Mouse (Mus musculus) stomach, embryonic 15.5 days (tissue): ENCODE results near the gene Strn. TPM values are rescaled to one million over a fixed set of nuclear protein-coding genes. Genes with fewer than 3 reads are reported as not detected.
"Not testable (repeated sequence)": the region's sequence is repeated elsewhere in the genome, so short reads cannot be mapped to it uniquely, and the experiment has no call there.

ENCODE experiments used
- ATAC-seq: fragments of 200-750 bp; cut with Nextera tagmentation; 2 replicates; pipeline ENCODE4 v1.8.0; 2017; ENCODE audit warnings: low read depth, moderate number of reproducible peaks, moderate TSS enrichment; ENCODE audit not compliant: insufficient read depth, low FRiP score
- H3K27ac ChIP-seq: fragments of 300-500 bp; sonication (generic); 2 replicates; pipeline ENCODE4 v1.5.1; 2015; ENCODE audit warnings: mild to moderate bottlenecking, inconsistent platforms
- H3K27me3 ChIP-seq: fragments of 300-500 bp; sonication (generic); replicated peaks from 2 replicates; pipeline ENCODE4 v1.6.1; 2015; ENCODE audit warnings: inconsistent platforms
- H3K36me3 ChIP-seq: fragments of 300-500 bp; sonication (generic); 2 replicates; pipeline ENCODE4 v1.6.1; 2015; ENCODE audit warnings: inconsistent platforms
- H3K4me1 ChIP-seq: fragments of 300-500 bp; sonication (generic); 2 replicates; pipeline ENCODE4 v1.6.1; 2015; ENCODE audit warnings: inconsistent platforms
- H3K4me2 ChIP-seq: fragments of 300-500 bp; sonication (generic); 2 replicates; pipeline ENCODE4 v1.6.1; 2015; ENCODE audit warnings: mild to moderate bottlenecking, inconsistent platforms
- H3K4me3 ChIP-seq: fragments of 300-500 bp; sonication (generic); replicated peaks from 2 replicates; pipeline ENCODE4 v1.5.1; 2015; ENCODE audit warnings: inconsistent platforms
- H3K9ac ChIP-seq: fragments of 300-500 bp; sonication (generic); 2 replicates; pipeline ENCODE4 v1.6.1; 2015; ENCODE audit warnings: inconsistent platforms
- H3K9me3 ChIP-seq: fragments of 300-500 bp; sonication (generic); 2 replicates; pipeline ENCODE4 v1.6.1; 2016; ENCODE audit warnings: inconsistent platforms
- WGBS: fragments of 180-500 bp; shearing (Covaris S2); methylation state at CpG from one replicate; pipeline ENCODE4 v1.1.7; 2015; 5-methylcytosine and 5-hydroxymethylcytosine counted together
- polyA plus RNA-seq: library from polyadenylated mRNA; unstranded; fragments of >200 nt; fragmentation: Nextera tagmentation; extraction: Ambion mirVana; gene quantifications from 2 replicates; pipeline ENCODE4 v1.2.1, GENCODE M21; 2015

The Strn gene
- polyA plus RNA-seq, 1 experiment from 2014 or later, result 4.9 TPM

GRCm38 (mm10) chr17:78702988-78703387, 34.0 kb downstream of the Strn start:
- no peaks in the 10 kb centered on the region for H3K9me3 ChIP-seq
- H3K27me3 ChIP-seq, result no peaks in the 10 kb centered on the region
- no peak overlapping the region for H3K9ac ChIP-seq
- no peaks in the 10 kb centered on the region for H3K4me1 ChIP-seq
- peaks cover 3% of the 10 kb centered on the region; the same call in 1 of the 2 replicates for H3K36me3 ChIP-seq
- 86% methylated on average over 7 of the region's 7 CpGs for WGBS
- H3K4me2 ChIP-seq, result no peak overlapping the region
- ATAC-seq, result no peak
- H3K4me3 ChIP-seq, result no peak overlapping the region
- H3K27ac ChIP-seq, result no peak overlapping the region

GRCm38 (mm10) chr17:78698965-78699364, 38.0 kb downstream of the Strn start:
- 0 out of 2 replicates have a peak, but pooled peaks have one; percentile 35 for ATAC-seq
- no peaks in the 10 kb centered on the region for H3K4me1 ChIP-seq
- WGBS, result 78% methylated on average over 1 of the region's 1 CpGs

GRCm38 (mm10) chr17:78697462-78697861, 39.5 kb downstream of the Strn start:
- no peak for ATAC-seq
- WGBS, result 91% methylated on average over 4 of the region's 4 CpGs

More at GRCm38 (mm10) chr17:78698965-78699364, 38.0 kb downstream of the Strn start:
- H3K9me3 ChIP-seq, result no peaks in the 10 kb centered on the region
- H3K9ac ChIP-seq, result no peak overlapping the region
- H3K27me3 ChIP-seq, result no peaks in the 10 kb centered on the region
- H3K4me3 ChIP-seq, result no peak overlapping the region
- no peak overlapping the region for H3K27ac ChIP-seq
- peaks cover 3% of the 10 kb centered on the region; the same call in 1 of the 2 replicates for H3K36me3 ChIP-seq
- H3K4me2 ChIP-seq, result no peak overlapping the region

GRCm38 (mm10) chr17:78696922-78697321, 40.1 kb downstream of the Strn start:
- H3K36me3 ChIP-seq, result peaks cover 3% of the 10 kb centered on the region; the same call in 1 of the 2 replicates
- no peak overlapping the region for H3K27ac ChIP-seq
- H3K27me3 ChIP-seq, result no peaks in the 10 kb centered on the region
- no peak overlapping the region for H3K4me2 ChIP-seq
- 77% methylated on average over 5 of the region's 5 CpGs for WGBS
- no peak overlapping the region for H3K4me3 ChIP-seq
- ATAC-seq, result no peak
- H3K4me1 ChIP-seq, result no peaks in the 10 kb centered on the region
- H3K9ac ChIP-seq, result no peak overlapping the region
- H3K9me3 ChIP-seq, result no peaks in the 10 kb centered on the region

More at GRCm38 (mm10) chr17:78697462-78697861, 39.5 kb downstream of the Strn start:
- no peaks in the 10 kb centered on the region for H3K27me3 ChIP-seq
- no peak overlapping the region for H3K27ac ChIP-seq
- no peak overlapping the region for H3K9ac ChIP-seq
- H3K4me2 ChIP-seq, result no peak overlapping the region
- H3K4me3 ChIP-seq, result no peak overlapping the region
- no peaks in the 10 kb centered on the region for H3K4me1 ChIP-seq
- H3K9me3 ChIP-seq, result no peaks in the 10 kb centered on the region
- H3K36me3 ChIP-seq, result peaks cover 3% of the 10 kb centered on the region; the same call in 1 of the 2 replicates

- peaks cover 19% of the 10 kb centered on the region for H3K36me3 ChIP-seq
- not testable (repeated sequence) for H3K9ac ChIP-seq, H3K9me3 ChIP-seq, H3K27ac ChIP-seq, H3K4me1 ChIP-seq, H3K4me2 ChIP-seq, H3K4me3 ChIP-seq, H3K27me3 ChIP-seq, ATAC-seq
- 89% methylated on average over 3 of the region's 3 CpGs for WGBS
Observed at GRCm38 (mm10) chr17:78689231-78689630, 47.8 kb downstream of the Strn start.

- no peaks in the 10 kb centered on the region for H3K9me3 ChIP-seq
- H3K27ac ChIP-seq, result no peak overlapping the region
- no peaks in the 10 kb centered on the region for H3K4me1 ChIP-seq
- H3K36me3 ChIP-seq, result peaks cover 19% of the 10 kb centered on the region
- H3K4me3 ChIP-seq, result no peak overlapping the region
- ATAC-seq, result no peak
- WGBS, result 79% methylated on average over 5 of the region's 5 CpGs
- no peaks in the 10 kb centered on the region for H3K27me3 ChIP-seq
- H3K9ac ChIP-seq, result no peak overlapping the region
- no peak overlapping the region for H3K4me2 ChIP-seq
Observed at GRCm38 (mm10) chr17:78687971-78688370, 49.0 kb downstream of the Strn start.

GRCm38 (mm10) chr17:78685004-78685403, 52.0 kb downstream of the Strn start:
- Histone ChIP-seq H3K9me3 (no peaks in the 10 kb centered on the region), H3K4me3 (no peak overlapping the region), H3K4me1 (no peaks in the 10 kb centered on the region), H3K27ac (no peak overlapping the region), H3K36me3 (peaks cover 3% of the 10 kb centered on the region; the same call in 1 of the 2 replicates), H3K27me3 (no peaks in the 10 kb centered on the region), H3K4me2 (no peak overlapping the region), H3K9ac (no peak overlapping the region)
- WGBS, result 37% methylated on average over 5 of the region's 5 CpGs
- no peak for ATAC-seq

GRCm38 (mm10) chr17:78682351-78682750, 54.6 kb downstream of the Strn start:
- Histone ChIP-seq H3K27me3 (no peaks in the 10 kb centered on the region), H3K4me2 (no peak overlapping the region), H3K4me1 (no peaks in the 10 kb centered on the region), H3K27ac (no peak overlapping the region), H3K9me3 (no peaks in the 10 kb centered on the region), H3K9ac (no peak overlapping the region), H3K4me3 (no peak overlapping the region), H3K36me3 (no peaks in the 10 kb centered on the region)
- no peak for ATAC-seq
- WGBS, result 70% methylated on average over 6 of the region's 6 CpGs

GRCm38 (mm10) chr17:78679503-78679902, 57.5 kb downstream of the Strn start:
- no peaks in the 10 kb centered on the region for H3K4me1 ChIP-seq
- 0 out of 2 replicates have a peak, but pooled peaks cover 7% of the 10 kb centered on the region for H3K36me3 ChIP-seq
- H3K9me3 ChIP-seq, result no peaks in the 10 kb centered on the region
- no peak overlapping the region for H3K4me2 ChIP-seq
- H3K4me3 ChIP-seq, result no peak overlapping the region
- WGBS, result 80% methylated on average over 11 of the region's 11 CpGs
- no peak for ATAC-seq
- no peak overlapping the region for H3K9ac ChIP-seq
- H3K27me3 ChIP-seq, result no peaks in the 10 kb centered on the region
- no peak overlapping the region for H3K27ac ChIP-seq

- ATAC-seq, result no peak
- 0 out of 2 replicates have a peak, but pooled peaks cover 7% of the 10 kb centered on the region for H3K36me3 ChIP-seq
- 86% methylated on average over 11 of the region's 11 CpGs for whole genome bisulfite sequencing
Observed at GRCm38 (mm10) chr17:78676813-78677212, 60.2 kb downstream of the Strn start.

GRCm38 (mm10) chr17:78664962-78665545, 71.9 kb downstream of the Strn start:
- Histone ChIP-seq H3K27me3 (no peaks in the 10 kb centered on the region), H3K9ac (no peak overlapping the region), H3K27ac (no peak overlapping the region), H3K9me3 (no peaks in the 10 kb centered on the region), H3K4me3 (no peak overlapping the region), H3K4me1 (no peaks in the 10 kb centered on the region), H3K4me2 (no peak overlapping the region), H3K36me3 (peaks cover 5% of the 10 kb centered on the region)
- 79% methylated on average over 9 of the region's 9 CpGs for WGBS
- no peak for ATAC-seq

More at GRCm38 (mm10) chr17:78676813-78677212, 60.2 kb downstream of the Strn start:
- H3K4me2 ChIP-seq, result no peak overlapping the region
- no peaks in the 10 kb centered on the region for H3K4me1 ChIP-seq
- H3K27ac ChIP-seq, result no peak overlapping the region
- H3K9me3 ChIP-seq, result no peaks in the 10 kb centered on the region
- H3K9ac ChIP-seq, result no peak overlapping the region
- H3K27me3 ChIP-seq, result no peaks in the 10 kb centered on the region
- H3K4me3 ChIP-seq, result no peak overlapping the region

GRCm38 (mm10) chr17:78654841-78655240, 82.2 kb downstream of the Strn start:
- ATAC-seq, result no peak
- Histone ChIP-seq H3K36me3 (peaks cover 18% of the 10 kb centered on the region), H3K4me1 (no peaks in the 10 kb centered on the region), H3K27me3 (no peaks in the 10 kb centered on the region), H3K9me3 (no peaks in the 10 kb centered on the region), H3K9ac (no peak overlapping the region), H3K27ac (no peak overlapping the region), H3K4me3 (no peak overlapping the region), H3K4me2 (no peak overlapping the region)
- 87% methylated on average over 10 of the region's 10 CpGs for WGBS
